Mouse (Mus musculus): ENCODE data around the gene Ankra2.

Gene Ankra2

DNA sequence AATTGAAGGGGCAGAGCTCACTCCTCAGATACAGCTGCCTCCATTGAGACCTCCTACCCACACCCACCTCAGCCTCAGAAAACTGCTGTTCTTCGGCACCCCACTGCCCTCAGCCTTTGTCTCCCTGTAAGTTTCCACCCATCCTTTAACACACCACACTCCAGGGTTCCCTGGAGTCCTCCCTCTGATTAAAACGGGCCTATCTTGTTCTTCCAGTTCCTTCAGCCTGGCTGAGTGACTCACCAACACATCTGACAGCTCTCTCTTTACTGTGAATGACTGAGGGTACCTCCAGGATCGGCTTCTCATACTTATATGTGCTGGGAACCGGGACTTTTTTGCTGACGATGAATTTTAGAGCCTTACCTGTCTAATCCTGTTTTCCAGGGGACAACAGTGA lies 33.2 kb downstream of the Ankra2 start:
- no peak for DNase-seq (ENCODE audit: low spot score)

DNA sequence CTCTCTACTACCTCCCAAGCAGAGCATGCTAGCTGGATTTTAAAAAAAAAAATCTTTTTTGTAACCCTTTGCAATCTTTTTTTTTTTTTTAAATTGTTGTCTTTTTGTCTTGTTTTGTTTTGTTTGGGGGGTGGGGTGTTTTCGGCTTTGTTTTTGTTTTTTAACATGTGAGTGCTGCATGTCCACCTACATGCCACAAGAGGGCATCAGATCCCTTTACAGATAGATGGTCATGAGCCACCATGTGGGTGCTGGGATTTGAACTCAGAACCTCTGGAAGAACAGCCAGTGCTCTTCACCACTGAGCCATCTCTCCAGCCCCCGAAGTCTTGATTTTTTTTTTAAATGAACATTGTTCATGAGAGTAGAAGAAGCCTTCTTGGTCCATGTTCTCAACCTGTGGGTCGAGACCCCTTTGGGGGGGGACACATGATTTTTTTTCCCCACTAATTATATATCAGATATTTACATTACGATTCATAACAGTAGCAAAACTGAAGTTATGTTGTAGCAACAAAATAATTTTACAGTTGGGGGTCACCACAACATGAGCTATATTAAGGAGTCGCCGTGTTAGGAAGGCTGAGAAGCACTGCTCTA lies 35.1 kb downstream of the Ankra2 start:
- DNase-seq (ENCODE audit: low spot score) = no peak

DNA sequence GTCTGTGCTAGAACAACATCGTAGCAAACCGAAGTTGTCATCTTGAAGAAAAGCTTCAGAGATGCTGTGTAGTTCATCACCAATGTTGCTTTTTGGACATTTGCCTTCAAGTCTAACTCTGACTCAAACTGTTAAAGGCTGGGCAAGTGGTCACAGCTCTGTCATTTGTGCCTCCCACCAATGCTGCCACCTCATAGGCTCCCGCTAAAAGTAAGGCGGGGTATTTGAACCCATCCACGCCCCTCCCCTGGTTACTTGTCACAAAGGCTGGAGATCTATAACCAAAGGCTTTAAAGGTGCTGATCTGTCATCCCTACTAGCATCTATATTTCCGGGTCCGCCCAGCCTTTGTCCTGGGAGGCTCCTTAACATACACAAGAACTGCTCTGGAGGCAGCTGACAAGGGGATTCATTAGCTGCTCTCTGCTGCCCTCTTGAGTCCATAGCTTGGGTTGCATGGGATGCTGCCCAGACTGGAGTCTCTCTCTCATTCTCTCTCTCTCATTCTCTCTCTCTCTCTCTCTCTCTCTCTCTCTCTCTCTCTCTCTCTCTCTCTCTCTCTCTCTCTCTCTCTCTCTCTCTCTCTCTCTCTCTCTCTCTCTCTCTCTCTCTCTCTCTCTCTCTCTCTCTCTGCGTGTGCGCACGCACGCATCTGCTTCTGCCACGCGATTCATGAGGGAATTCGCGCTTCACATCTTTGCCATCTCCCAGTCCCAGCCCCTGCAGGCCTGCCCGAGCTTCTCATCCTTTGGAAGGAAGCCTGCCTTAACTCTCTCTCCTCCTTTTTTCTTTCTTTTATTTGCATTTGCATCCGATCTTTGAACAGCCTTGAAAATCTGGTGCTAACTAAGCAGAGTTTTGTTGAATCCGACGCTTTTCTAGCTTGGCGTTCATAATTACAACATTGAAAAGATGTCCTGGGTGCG lies 36.2 kb downstream of the Ankra2 start:
- peak; percentile 50 for DNase-seq (ENCODE audit: low spot score)

DNA sequence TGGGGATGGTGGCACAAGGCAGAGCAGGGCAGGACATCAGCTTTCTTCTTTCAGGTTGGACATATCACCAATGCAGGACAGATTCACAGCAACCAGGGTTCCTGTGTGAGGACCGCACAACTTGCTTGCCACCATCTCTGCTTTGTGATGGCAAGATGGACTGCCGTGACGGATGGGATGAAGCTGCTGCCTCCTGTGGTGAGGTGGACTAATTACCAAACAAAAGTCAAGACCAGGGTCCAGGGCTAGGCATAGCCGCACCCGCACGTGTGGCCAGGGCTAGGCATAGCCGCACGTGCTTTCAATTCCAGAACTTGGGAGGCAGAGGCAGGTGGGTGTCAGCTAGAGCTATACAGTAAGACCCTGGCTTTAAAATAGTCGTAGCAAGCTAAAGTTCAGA lies 42.4 kb downstream of the Ankra2 start:
- DNase-seq (ENCODE audit: low spot score) = no peak

DNA sequence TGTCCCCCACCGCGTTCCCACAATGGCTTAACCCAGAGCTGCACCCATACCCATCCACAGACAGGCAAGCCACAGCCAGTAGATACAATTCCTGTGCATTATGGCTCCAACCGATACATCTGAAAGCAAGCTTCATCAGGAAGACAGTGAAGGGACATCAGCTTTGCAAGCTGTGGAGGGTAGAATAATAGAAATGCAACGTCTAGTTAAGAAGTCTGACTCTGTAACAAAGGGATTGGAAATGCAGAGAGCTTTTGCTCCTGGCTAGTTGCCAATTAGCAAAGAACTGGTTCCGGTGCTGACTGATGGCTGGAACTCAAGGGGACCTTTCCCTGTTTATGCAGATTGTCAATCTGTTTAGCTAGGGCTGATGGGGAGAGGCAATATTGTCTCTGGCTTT lies 43.5 kb downstream of the Ankra2 start:
- DNase-seq (ENCODE audit: low spot score) = no peak

DNA sequence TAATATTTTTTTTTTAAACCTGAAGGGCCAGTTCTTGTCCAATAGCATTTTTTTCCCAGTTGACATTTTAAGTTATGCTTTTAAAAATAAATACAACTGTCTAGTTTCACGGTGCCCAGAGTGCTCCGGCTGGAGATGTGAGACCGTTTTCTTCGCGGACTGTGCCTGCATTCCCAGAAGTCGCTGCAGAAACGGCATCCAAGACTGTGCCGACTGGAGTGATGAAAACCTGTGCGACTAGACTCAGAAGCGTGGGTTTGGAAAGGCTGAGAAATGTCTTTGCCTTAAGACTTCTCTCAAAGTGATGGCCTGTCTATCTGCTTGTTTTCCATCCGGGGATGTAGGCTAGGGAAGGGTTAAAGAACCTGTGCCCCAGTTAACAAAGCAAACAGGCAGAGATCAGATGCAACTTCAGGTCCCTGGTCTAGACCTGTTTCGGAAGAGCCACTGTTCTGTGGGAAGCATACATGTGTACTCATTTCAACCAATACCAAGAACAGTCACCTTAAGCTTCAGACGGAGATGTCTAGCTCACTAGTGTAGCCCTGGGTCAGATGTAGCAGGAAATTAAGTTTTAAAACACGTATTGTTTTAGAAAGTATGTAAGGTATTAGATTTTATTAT lies 44.1 kb downstream of the Ankra2 start:
- no peak for DNase-seq (ENCODE audit: low spot score)

DNA sequence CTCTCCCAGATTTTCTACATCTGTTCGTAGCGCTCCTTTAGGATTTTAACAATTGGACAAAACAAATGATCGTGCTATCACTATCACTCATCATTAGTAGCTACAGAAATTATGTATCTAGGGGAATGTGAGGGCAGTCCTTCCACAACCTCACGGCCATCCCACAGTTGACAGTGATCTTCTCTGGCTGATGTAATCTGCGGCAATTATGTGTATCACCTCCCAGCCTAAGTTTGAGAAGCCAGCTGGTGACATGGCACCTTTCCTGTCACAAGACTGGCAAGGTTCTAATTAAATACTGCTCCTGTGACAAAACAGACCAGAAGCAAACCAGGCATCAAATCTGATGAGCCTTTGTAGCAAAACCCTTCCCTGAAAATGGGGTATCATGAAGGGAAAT lies 45.1 kb downstream of the Ankra2 start:
- no peak for DNase-seq (ENCODE audit: low spot score)

DNA sequence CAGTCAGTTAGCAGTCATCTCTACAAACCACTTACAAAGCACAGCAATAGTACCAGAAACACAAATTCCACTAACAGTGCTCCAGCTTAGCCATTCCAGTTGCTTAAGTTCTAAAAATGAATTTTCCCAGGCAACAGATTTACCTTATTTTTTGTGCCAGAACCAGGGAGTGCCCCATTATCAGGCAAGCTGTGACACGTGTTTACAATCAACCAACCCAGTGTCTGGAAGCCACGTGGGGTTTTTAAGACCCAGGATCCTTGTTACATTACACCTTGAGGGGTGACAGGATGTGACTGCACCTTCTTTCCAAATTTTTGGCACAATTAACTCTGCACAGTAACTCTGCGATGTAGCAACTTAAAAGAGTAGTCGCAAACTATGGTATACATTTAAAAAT lies 45.9 kb downstream of the Ankra2 start:
- DNase-seq (ENCODE audit: low spot score) = no peak

DNA sequence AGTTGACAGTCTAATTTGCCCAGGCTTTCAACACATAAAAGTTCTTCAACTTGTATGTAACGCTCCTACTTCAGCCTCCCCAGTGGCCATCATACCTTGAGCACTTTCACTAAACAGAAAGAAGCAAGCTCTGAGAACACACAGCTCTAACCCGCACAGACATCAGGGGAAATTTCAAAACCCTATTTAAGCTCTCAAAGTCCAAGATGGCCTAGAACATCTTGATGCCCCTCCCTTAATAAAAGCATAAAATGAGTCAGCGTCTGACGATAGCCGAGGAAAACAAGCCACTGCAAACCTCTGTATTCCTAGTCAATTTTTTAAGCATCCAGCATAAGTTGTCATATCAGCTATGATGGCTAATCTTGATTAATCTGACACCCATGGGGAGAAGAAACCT lies 48.7 kb downstream of the Ankra2 start:
- no peak for DNase-seq (ENCODE audit: low spot score)

DNA sequence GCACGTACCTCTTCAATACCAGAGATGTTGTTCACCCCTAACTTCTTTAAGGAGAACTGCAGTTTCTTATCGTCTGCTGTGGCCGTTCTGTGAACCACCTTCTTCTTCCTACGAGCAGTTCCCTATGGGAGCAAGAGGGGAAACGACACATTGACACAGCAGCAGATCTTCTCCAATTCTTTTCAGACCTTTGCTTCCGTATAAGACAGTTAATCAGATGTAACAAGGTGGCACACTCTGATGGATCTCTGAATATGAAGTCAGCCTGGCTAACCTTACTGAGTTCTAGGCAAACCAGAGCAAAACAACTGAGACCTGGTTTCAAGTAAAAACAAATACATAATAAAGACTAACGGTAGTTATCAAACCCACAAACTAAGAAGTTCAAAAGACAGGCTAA lies 50.8 kb downstream of the Ankra2 start:
- no peak for DNase-seq (ENCODE audit: low spot score)

DNA sequence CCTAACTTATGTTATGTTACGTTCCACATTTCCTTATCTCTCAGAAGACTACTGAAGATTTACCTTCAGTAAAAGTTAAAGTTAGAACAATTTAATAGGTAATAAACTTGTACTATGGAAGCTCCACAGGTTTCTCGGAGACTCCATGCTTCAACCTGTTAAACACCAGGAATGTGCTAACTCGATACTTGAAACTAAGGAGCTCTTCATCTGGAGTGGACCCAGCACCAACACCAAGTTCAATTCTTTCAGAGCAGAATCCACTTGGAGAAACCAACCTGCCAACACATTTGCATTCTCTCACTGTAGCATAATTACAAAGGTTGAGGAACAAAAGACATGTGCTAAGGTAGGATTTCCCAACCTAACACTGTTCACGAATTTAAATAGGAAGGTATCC lies 52.2 kb downstream of the Ankra2 start:
- no peak for DNase-seq (ENCODE audit: low spot score)

DNA sequence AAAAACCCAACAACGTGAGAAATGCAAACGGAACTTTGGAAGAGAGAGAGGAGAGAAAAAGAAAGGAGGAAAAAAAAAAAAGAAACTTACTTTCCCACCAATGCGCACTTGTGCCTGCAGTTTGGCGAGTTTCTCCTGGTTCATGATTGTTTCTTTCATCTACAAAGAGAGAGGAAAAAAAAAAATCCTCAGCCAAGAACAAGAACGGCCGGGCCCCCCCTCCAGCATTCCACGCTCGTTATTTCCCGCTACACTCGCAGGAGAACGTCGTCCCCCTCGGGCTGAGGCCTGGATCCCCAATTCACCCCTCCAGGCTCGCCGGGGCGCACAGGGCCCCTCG lies 53.2 kb downstream of the Ankra2 start:
- DNase-seq (ENCODE audit: low spot score) = no peak

DNA sequence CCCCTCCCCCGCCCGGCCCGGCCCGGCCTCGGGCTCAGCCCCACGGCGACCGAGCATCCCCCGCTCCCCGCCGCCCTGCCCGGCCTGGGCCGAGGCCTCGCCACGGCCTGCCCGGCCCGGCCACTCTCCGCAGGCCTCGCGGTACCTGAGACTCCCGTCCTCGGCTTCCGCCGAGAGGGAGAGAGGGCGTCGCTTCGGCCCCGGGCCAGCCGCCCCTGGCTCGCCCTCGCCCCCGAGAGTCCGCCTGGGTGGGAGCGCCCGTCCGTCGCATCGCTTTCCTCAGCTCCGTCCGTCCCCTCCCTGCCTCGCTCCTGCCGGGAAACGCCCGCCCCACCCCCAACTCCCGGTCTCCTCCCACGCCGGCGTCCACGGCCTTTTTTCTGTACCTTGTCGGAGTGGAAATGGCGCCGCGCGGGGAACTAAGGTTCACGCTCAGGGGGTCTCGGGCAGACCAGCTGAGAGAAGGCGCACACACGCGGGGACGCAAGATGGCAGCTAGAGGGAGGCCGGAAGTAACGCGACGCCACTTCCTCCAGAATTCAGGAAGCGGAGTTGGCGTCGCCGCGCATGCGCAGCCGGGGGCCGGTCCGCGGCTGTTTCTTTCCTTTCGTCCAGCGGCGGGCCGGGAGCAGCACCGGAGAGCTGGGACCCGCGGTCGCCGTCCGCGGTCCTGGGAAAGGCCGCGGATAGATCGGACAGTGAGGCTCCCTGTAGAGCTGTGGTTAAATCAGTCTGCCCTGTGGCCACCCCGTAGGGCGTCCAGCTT lies 53.8 kb downstream of the Ankra2 start, which contains the start of gene Btf3:
Gene Btf3 (minus strand): TSS at position 527 of the 766 bp plus-strand sequence.
- DNase-seq (ENCODE audit: low spot score) = peak; percentile 90

DNA sequence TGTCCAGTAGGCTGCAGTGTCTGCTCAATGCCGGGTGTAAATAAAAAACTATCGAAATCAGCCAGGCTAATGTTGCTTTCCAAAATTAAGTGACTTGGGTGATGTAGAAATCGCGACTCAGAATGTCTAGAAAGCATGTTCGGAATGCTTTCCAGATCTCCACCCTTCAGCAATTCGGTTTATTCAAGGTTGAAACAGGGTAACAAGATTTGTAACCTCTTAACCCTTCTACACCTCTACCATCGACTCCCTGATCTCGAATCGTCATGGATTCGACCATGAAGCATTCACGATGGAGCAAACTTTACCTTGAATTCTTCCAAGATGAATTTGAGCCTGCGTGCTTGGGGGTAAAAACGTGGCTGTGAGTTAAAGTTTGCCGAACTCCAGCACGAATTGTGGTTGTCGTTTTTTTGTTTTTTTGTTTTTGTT lies 54.4 kb downstream of the Ankra2 start:
- no peak for DNase-seq (ENCODE audit: low spot score)

DNA sequence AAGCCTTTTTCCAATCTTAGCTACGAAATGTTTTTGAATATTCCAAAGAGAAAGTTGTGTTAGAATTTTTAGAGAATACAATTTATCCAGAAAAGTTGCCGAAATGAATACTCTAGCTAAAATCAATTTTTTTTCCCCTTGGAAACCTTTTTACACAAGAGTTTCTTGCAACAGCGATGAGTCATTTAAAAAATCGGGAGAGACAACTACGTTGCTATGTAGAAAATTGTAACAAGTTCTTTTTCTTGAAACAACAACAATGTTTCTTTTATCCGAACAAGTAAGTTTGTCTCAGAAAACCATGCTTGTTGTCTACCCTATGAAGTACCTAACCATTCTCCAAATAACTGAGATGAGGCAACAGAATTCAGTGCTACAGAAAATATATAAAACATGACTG lies 55.0 kb downstream of the Ankra2 start:
- DNase-seq (ENCODE audit: low spot score) = no peak

Measured in T-cell, adult 2 months (primary cell).